ENCODE assay signal across 7 mouse cellular contexts in genomic region chr19:45812115-45812514, GRCm38 (mm10). TPM values are rescaled to one million over a fixed set of nuclear protein-coding genes. Genes with fewer than 3 reads are reported as not detected.
DNase-seq lines count a peak whose midpoint lies in the region; ATAC-seq and TF ChIP-seq lines count a peak whose summit lies in the region.

No protein-coding gene starts in this region.

- peak; percentile 76 for ATAC-seq in CD4-positive, CD25-positive, alpha-beta regulatory T cell, adult 4 months
- ATAC-seq in embryonic facial prominence, embryonic 13.5 days (ENCODE audit: insufficient number of reproducible peaks, insufficient read depth, low FRiP score, low TSS enrichment, low read depth), result no peak
- peak; percentile 21; the same call in 1 of the 2 replicates for ATAC-seq in hindbrain, embryonic 15.5 days (ENCODE audit: low FRiP score, low read depth)
- peak; percentile 79 for ATAC-seq in liver, embryonic 11.5 days (replicated peaks; ENCODE audit: low FRiP score)
- ATAC-seq in midbrain, postnatal 0 days (ENCODE audit: low FRiP score), result peak; percentile 42; the same call in 1 of the 2 replicates

- 0 out of 2 replicates have a peak overlapping the region, but pooled peaks have one; percentile 10 for H3K4me3 ChIP-seq in embryonic facial prominence, embryonic 13.5 days
- peak overlapping the region; percentile 36 for H3K4me3 ChIP-seq in hindbrain, embryonic 15.5 days
- H3K4me3 ChIP-seq in liver, embryonic 11.5 days (ENCODE audit: low read depth, low read length), result peak overlapping the region; percentile 18
- peak overlapping the region; percentile 38 for H3K4me3 ChIP-seq in midbrain, postnatal 0 days (ENCODE audit: low read depth, low read length)

- WGBS in embryonic facial prominence, embryonic 13.5 days, result 3% methylated on average over 16 of the region's 16 CpGs
- WGBS in hindbrain, embryonic 15.5 days, result 1% methylated on average over 16 of the region's 16 CpGs
- 2% methylated on average over 16 of the region's 16 CpGs for WGBS in liver, embryonic 11.5 days
- 4% methylated on average over 16 of the region's 16 CpGs for WGBS in midbrain, postnatal 0 days

- no peak overlapping the region for H3K9ac ChIP-seq in embryonic facial prominence, embryonic 13.5 days
- peak overlapping the region; percentile 15; the same call in 1 of the 2 replicates for H3K9ac ChIP-seq in hindbrain, embryonic 15.5 days
- no peak overlapping the region for H3K9ac ChIP-seq in liver, embryonic 11.5 days (ENCODE audit: low read depth, low read length)
- peak overlapping the region; percentile 54 for H3K9ac ChIP-seq in midbrain, postnatal 0 days (replicated peaks; ENCODE audit: low read length, poor library complexity, severe bottlenecking)

- peak; percentile 56 for DNase-seq in T-cell, adult 2 months (ENCODE audit: low spot score)
- DNase-seq in liver, embryonic 11.5 days (ENCODE audit: low spot score), result peak; percentile 69
- peak; percentile 41 for DNase-seq in midbrain, postnatal 0 days (ENCODE audit: low spot score)
- peak; percentile 73 for DNase-seq in thymus, postnatal 14 days

- no peaks in the 10 kb centered on the region for H3K36me3 ChIP-seq in embryonic facial prominence, embryonic 13.5 days
- no peaks in the 10 kb centered on the region for H3K36me3 ChIP-seq in hindbrain, embryonic 15.5 days
- H3K36me3 ChIP-seq in liver, embryonic 11.5 days (ENCODE audit: control insufficient read depth, insufficient read depth, low read length), result no peaks in the 10 kb centered on the region
- no peaks in the 10 kb centered on the region for H3K36me3 ChIP-seq in midbrain, postnatal 0 days (ENCODE audit: insufficient read depth, low read length)

- H3K4me2 ChIP-seq in embryonic facial prominence, embryonic 13.5 days, result peak overlapping the region; percentile 45
- H3K4me2 ChIP-seq in hindbrain, embryonic 15.5 days, result peak overlapping the region; percentile 75
- H3K4me2 ChIP-seq in liver, embryonic 11.5 days, result peak overlapping the region; percentile 55
- peak overlapping the region; percentile 63 for H3K4me2 ChIP-seq in midbrain, postnatal 0 days (ENCODE audit: low read depth, low read length, poor library complexity, severe bottlenecking)

- H3K4me1 ChIP-seq in embryonic facial prominence, embryonic 13.5 days, result peaks cover 35% of the 10 kb centered on the region
- H3K4me1 ChIP-seq in hindbrain, embryonic 15.5 days (replicated peaks), result peaks cover 36% of the 10 kb centered on the region
- H3K4me1 ChIP-seq in liver, embryonic 11.5 days (replicated peaks; ENCODE audit: control insufficient read depth, insufficient read depth, low read length), result peaks cover 16% of the 10 kb centered on the region
- peaks cover 6% of the 10 kb centered on the region; the same call in 1 of the 2 replicates for H3K4me1 ChIP-seq in midbrain, postnatal 0 days (ENCODE audit: insufficient read depth, low read length)

- H3K27ac ChIP-seq in embryonic facial prominence, embryonic 13.5 days, result no peak overlapping the region
- no peak overlapping the region for H3K27ac ChIP-seq in hindbrain, embryonic 15.5 days (replicated peaks)
- H3K27ac ChIP-seq in liver, embryonic 11.5 days (ENCODE audit: low read depth, low read length), result no peak overlapping the region
- peak overlapping the region; percentile 1; the same call in 1 of the 2 replicates for H3K27ac ChIP-seq in midbrain, postnatal 0 days (ENCODE audit: low read depth, low read length)

- no peaks in the 10 kb centered on the region for H3K9me3 ChIP-seq in embryonic facial prominence, embryonic 13.5 days
- no peaks in the 10 kb centered on the region for H3K9me3 ChIP-seq in hindbrain, embryonic 15.5 days
- H3K9me3 ChIP-seq in liver, embryonic 11.5 days (ENCODE audit: control insufficient read depth, low read length), result no peaks in the 10 kb centered on the region
- no peaks in the 10 kb centered on the region for H3K9me3 ChIP-seq in midbrain, postnatal 0 days (ENCODE audit: low read length)

- peaks cover 15% of the 10 kb centered on the region for H3K27me3 ChIP-seq in embryonic facial prominence, embryonic 13.5 days
- H3K27me3 ChIP-seq in hindbrain, embryonic 15.5 days, result no peaks in the 10 kb centered on the region
- peaks cover 30% of the 10 kb centered on the region for H3K27me3 ChIP-seq in liver, embryonic 11.5 days (replicated peaks; ENCODE audit: control insufficient read depth, insufficient read depth, low read length)
- H3K27me3 ChIP-seq in midbrain, postnatal 0 days (ENCODE audit: insufficient read depth, low read length), result no peaks in the 10 kb centered on the region

- TF ChIP-seq CTCF in midbrain, postnatal 0 days (IDR thresholded peaks at IDR 0.05), result no peak

RNA-seq across cellular contexts. Expression of gene Kcnip2, which starts 3.7 kb away (rescaled TPM):
- polyA plus RNA-seq in CD4-positive, CD25-positive, alpha-beta regulatory T cell, adult 4 months (2017; shearing (Covaris generic)), result 10 to 100 TPM; 17.3 to 17.4 TPM
- 1.3 TPM in 2 replicates for polyA plus RNA-seq in embryonic facial prominence, embryonic 13.5 days (2015; fragmentation: Nextera tagmentation; extraction: Ambion mirVana)
- polyA plus RNA-seq in hindbrain, embryonic 15.5 days (2015; fragmentation: Nextera tagmentation; extraction: Ambion mirVana), result 12.8 and 15.1 TPM in 2 replicates
- 1.2 and 1.8 TPM in 2 replicates for polyA plus RNA-seq in liver, embryonic 11.5 days (2014; fragmentation: Nextera tagmentation; extraction: Ambion mirVana)
- 13.7 and 21.2 TPM in 2 replicates for total RNA-seq in midbrain, postnatal 0 days (2014; rRNA removed)
- polyA plus RNA-seq in midbrain, postnatal 0 days (2015; fragmentation: Nextera tagmentation; extraction: Ambion mirVana), result 12.0 and 14.2 TPM in 2 replicates

RNA-seq across cellular contexts. Expression of gene Mgea5, which starts 28.5 kb away (rescaled TPM):
- polyA plus RNA-seq in CD4-positive, CD25-positive, alpha-beta regulatory T cell, adult 4 months (2017; shearing (Covaris generic)), result 100 to 1,000 TPM; 191 to 247 TPM
- 70.7 and 74.5 TPM in 2 replicates for polyA plus RNA-seq in embryonic facial prominence, embryonic 13.5 days (2015; fragmentation: Nextera tagmentation; extraction: Ambion mirVana)
- polyA plus RNA-seq in hindbrain, embryonic 15.5 days (2015; fragmentation: Nextera tagmentation; extraction: Ambion mirVana), result 79.4 and 85.4 TPM in 2 replicates
- 38.9 and 39.7 TPM in 2 replicates for polyA plus RNA-seq in liver, embryonic 11.5 days (2014; fragmentation: Nextera tagmentation; extraction: Ambion mirVana)
- 145 and 210 TPM in 2 replicates for total RNA-seq in midbrain, postnatal 0 days (2014; rRNA removed)
- 55.9 and 78.2 TPM in 2 replicates for polyA plus RNA-seq in midbrain, postnatal 0 days (2015; fragmentation: Nextera tagmentation; extraction: Ambion mirVana)

Comparison
In these comparisons a context has a peak if more than half of its experiments do, and no peak if none do; other contexts are left out.
1. H3K9ac ChIP-seq: peak in hindbrain, embryonic 15.5 days (single experiment) and midbrain, postnatal 0 days (single experiment); none in embryonic facial prominence, embryonic 13.5 days (single experiment) and liver, embryonic 11.5 days (single experiment).
2. Peak in every context shown above with its lines, with median percentiles within 50 percentile points of each other: DNase-seq, H3K4me2 ChIP-seq and H3K4me3 ChIP-seq.